Mouse (Mus musculus) hindbrain, embryonic 10.5 days (tissue): Measurements from ENCODE around the gene Mapk6. TPM values are rescaled to one million over a fixed set of nuclear protein-coding genes. Genes with fewer than 3 reads are reported as not detected.

ENCODE experiments used
- DNase-seq: peaks from one replicate; pipeline ENCODE4 v3.0.0-alpha.2; 2017; ENCODE audit warnings: low spot score
- H3K27ac ChIP-seq: fragments of 300-500 bp; sonication (generic); 2 replicates; pipeline ENCODE4 v1.5.1; 2016; ENCODE audit warnings: mild to moderate bottlenecking, moderate library complexity
- H3K27me3 ChIP-seq: fragments of 300-500 bp; sonication (generic); 2 replicates; pipeline ENCODE4 v1.6.1; 2016; ENCODE audit warnings: mild to moderate bottlenecking; ENCODE audit not compliant: poor library complexity, insufficient read depth, severe bottlenecking
- H3K36me3 ChIP-seq: fragments of 300-500 bp; sonication (generic); 2 replicates; pipeline ENCODE4 v1.6.1; 2016; ENCODE audit warnings: mild to moderate bottlenecking, moderate library complexity
- H3K4me1 ChIP-seq: fragments of 300-500 bp; sonication (generic); replicated peaks from 2 replicates; pipeline ENCODE4 v1.6.1; 2016; ENCODE audit warnings: mild to moderate bottlenecking
- H3K4me3 ChIP-seq: fragments of 300-500 bp; sonication (generic); 2 replicates; pipeline ENCODE4 v1.5.1; 2016; ENCODE audit warnings: mild to moderate bottlenecking, moderate library complexity
- H3K9me3 ChIP-seq: fragments of 300-500 bp; sonication (generic); 2 replicates; pipeline ENCODE4 v1.6.1; 2016; ENCODE audit warnings: mild to moderate bottlenecking, moderate library complexity
- WGBS: fragments of 180-500 bp; shearing (Covaris S2); methylation state at CpG from one replicate; pipeline ENCODE4 v1.1.7; 2016; 5-methylcytosine and 5-hydroxymethylcytosine counted together
- polyA plus RNA-seq: library from polyadenylated mRNA; unstranded; fragments of >200 nt; fragmentation: Nextera tagmentation; extraction: Ambion mirVana; gene quantifications from 2 replicates; pipeline ENCODE4 v1.2.1, GENCODE M21; 2016

The Mapk6 gene
- polyA plus RNA-seq, 1 experiment from 2014 or later = 146 TPM

- H3K9me3 ChIP-seq = no peaks in the 10 kb centered on the region
- peaks cover 28% of the 10 kb centered on the region for H3K4me1 ChIP-seq
- H3K27ac ChIP-seq = peak overlapping the region; percentile 31
- no peaks in the 10 kb centered on the region for H3K36me3 ChIP-seq
- no peak for DNase-seq
- WGBS = 55% methylated on average over 7 of the region's 7 CpGs
- H3K4me3 ChIP-seq = no peak overlapping the region
- no peaks in the 10 kb centered on the region for H3K27me3 ChIP-seq
Observed at GRCm38 (mm10) chr9:75434172-75434793, 24.5 kb upstream of the Mapk6 start.

- Histone ChIP-seq H3K4me1 (peaks cover 24% of the 10 kb centered on the region), H3K27ac (no peak overlapping the region), H3K36me3 (no peaks in the 10 kb centered on the region), H3K4me3 (no peak overlapping the region), H3K27me3 (no peaks in the 10 kb centered on the region), H3K9me3 (no peaks in the 10 kb centered on the region)
- DNase-seq = no peak
- WGBS = 79% methylated on average over 3 of the region's 3 CpGs
Observed at GRCm38 (mm10) chr9:75432694-75433093, 22.9 kb upstream of the Mapk6 start.

- H3K4me1 ChIP-seq = peaks cover 18% of the 10 kb centered on the region
- H3K27me3 ChIP-seq = no peaks in the 10 kb centered on the region
- DNase-seq = no peak
- 83% methylated on average over 16 of the region's 16 CpGs for WGBS
- no peaks in the 10 kb centered on the region for H3K9me3 ChIP-seq
- no peak overlapping the region for H3K4me3 ChIP-seq
- no peaks in the 10 kb centered on the region for H3K36me3 ChIP-seq
- no peak overlapping the region for H3K27ac ChIP-seq
Observed at GRCm38 (mm10) chr9:75430822-75431621, 21.2 kb upstream of the Mapk6 start.

- no peak for DNase-seq
- 93% methylated on average over 1 of the region's 1 CpGs for WGBS
Observed at GRCm38 (mm10) chr9:75429657-75430056, 19.9 kb upstream of the Mapk6 start.

GRCm38 (mm10) chr9:75429040-75429439, 19.2 kb upstream of the Mapk6 start:
- Histone ChIP-seq H3K4me1 (peaks cover 7% of the 10 kb centered on the region), H3K27me3 (no peaks in the 10 kb centered on the region), H3K36me3 (no peaks in the 10 kb centered on the region), H3K4me3 (no peak overlapping the region), H3K27ac (no peak overlapping the region), H3K9me3 (no peaks in the 10 kb centered on the region)
- DNase-seq = no peak
- WGBS = 89% methylated on average over 2 of the region's 2 CpGs

More at GRCm38 (mm10) chr9:75429657-75430056, 19.9 kb upstream of the Mapk6 start:
- peaks cover 11% of the 10 kb centered on the region for H3K4me1 ChIP-seq
- no peak overlapping the region for H3K4me3 ChIP-seq
- H3K9me3 ChIP-seq = no peaks in the 10 kb centered on the region
- no peaks in the 10 kb centered on the region for H3K27me3 ChIP-seq
- H3K36me3 ChIP-seq = no peaks in the 10 kb centered on the region
- H3K27ac ChIP-seq = no peak overlapping the region

DNA sequence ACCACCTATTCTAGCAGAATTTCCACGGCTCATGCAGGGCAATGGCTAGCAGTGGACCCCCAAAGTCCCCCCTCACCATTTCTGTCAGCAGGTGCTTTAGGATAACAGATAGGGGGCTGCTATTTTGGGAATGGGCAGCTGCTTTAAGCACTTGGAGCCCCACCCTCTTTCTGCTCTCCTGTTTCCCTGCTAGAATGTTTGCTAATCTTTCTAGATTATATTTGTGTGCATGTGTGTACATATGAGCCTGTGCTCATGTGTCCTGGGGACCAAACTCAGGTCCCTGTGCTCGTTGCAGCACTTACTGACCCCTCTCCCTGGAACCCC, 18.4 kb upstream of the Mapk6 start:
- Histone ChIP-seq H3K4me1 (peaks cover 6% of the 10 kb centered on the region), H3K27me3 (no peaks in the 10 kb centered on the region)
- WGBS = 76% methylated on average over 2 of the region's 2 CpGs

DNA sequence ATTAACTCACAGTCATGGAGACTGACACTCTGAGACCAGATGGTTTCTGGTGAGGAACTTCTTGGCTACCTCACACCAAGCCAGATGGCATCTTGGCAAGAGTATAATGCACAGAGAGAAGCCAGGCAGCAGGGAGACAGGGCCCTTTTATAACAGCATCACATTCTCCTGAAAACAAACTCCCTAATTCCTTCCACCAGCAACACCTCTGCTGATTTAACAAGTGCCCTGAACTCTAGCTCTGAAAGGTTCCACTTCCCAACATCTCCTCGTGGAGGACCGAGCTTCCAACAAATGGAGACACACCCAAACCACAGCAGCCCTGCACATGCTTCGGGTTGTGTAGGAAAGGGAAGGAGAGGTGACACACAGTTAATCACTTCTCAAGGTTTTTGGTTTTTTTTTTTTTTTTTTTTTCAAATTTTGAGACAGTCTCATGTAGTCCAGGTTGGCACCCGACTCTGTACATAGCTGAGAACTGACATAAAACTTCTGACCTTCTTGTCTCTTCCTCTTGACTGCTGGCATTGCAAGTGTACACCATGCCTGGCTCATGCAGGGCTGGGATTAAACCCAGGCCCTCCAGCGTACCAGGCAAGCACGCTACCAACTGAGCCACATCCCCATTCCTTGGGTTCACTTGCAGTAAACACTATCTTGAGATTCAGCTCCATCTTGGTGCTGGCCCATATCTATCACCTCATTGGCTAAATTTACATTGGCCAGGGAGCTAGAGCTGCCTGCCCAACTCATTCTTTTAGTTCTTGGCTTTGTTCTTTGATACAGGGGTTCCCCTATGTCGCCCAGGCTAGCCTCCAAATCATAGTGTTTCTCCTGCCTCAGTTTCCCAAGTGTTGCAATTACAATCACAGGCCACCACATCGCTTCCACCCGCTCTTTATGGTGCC, 17.8 kb upstream of the Mapk6 start:
- H3K27ac ChIP-seq = no peak overlapping the region
- H3K4me3 ChIP-seq = no peak overlapping the region
- 88% methylated on average over 9 of the region's 9 CpGs for WGBS
- peaks cover 6% of the 10 kb centered on the region for H3K4me1 ChIP-seq
- H3K27me3 ChIP-seq = no peaks in the 10 kb centered on the region
- H3K9me3 ChIP-seq = no peaks in the 10 kb centered on the region
- DNase-seq = no peak
- H3K36me3 ChIP-seq = no peaks in the 10 kb centered on the region

More for the DNA sequence above, 18.4 kb upstream of the Mapk6 start:
- no peaks in the 10 kb centered on the region for H3K9me3 ChIP-seq
- no peak overlapping the region for H3K4me3 ChIP-seq
- DNase-seq = no peak
- H3K36me3 ChIP-seq = no peaks in the 10 kb centered on the region
- no peak overlapping the region for H3K27ac ChIP-seq

GRCm38 (mm10) chr9:75425796-75426391, 16.1 kb upstream of the Mapk6 start:
- Histone ChIP-seq H3K27me3 (no peaks in the 10 kb centered on the region), H3K9me3 (no peaks in the 10 kb centered on the region), H3K27ac (no peak overlapping the region), H3K4me3 (no peak overlapping the region), H3K36me3 (no peaks in the 10 kb centered on the region), H3K4me1 (peaks cover 6% of the 10 kb centered on the region)
- WGBS = 82% methylated on average over 7 of the region's 7 CpGs
- no peak for DNase-seq

DNA sequence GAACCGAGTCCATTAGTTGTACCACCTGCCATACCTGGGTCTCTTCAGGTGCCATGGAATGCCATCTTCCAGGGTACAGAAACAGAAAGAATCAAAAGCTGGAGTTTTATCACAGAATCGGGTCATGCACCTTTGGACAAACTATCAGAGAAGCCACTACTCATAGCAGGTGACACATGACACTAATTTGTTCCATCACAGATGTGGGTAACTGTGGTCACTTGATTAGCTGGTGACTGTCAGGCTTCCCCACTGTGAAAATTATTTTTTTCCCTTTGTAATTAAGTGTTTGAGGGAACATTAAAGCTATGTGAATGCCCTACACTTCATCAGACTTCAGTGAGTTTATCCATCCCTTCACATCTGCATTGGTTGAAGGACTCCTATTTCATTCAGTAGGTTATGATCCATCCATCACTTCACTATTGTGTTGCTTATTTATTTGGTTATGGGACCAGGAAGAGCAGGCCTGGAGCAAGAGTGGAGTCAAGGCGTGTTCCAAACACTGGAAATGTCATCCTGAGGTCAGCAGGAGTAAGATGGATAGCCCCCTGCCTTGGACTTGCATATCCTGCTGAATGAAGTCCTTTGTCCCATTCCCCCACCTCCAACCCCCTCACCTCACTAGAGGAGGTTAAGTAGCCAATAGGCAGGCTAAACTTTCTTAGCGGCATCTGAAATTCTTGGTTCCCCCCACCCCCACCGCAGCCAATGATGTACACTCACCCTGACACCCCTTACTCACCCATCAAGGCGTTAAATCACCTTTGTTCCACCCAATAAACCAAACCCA, 14.7 kb upstream of the Mapk6 start:
- DNase-seq = no peak
- Histone ChIP-seq H3K9me3 (no peaks in the 10 kb centered on the region), H3K27ac (no peak overlapping the region), H3K27me3 (no peaks in the 10 kb centered on the region), H3K4me1 (peaks cover 6% of the 10 kb centered on the region), H3K4me3 (no peak overlapping the region), H3K36me3 (no peaks in the 10 kb centered on the region)
- 64% methylated on average over 6 of the region's 6 CpGs for WGBS

- Histone ChIP-seq H3K27ac (no peak overlapping the region), H3K9me3 (no peaks in the 10 kb centered on the region), H3K27me3 (no peaks in the 10 kb centered on the region), H3K4me1 (peaks cover 6% of the 10 kb centered on the region), H3K4me3 (no peak overlapping the region), H3K36me3 (no peaks in the 10 kb centered on the region)
- DNase-seq = no peak
- 78% methylated on average over 5 of the region's 5 CpGs for WGBS
Observed at GRCm38 (mm10) chr9:75423683-75424082, 13.9 kb upstream of the Mapk6 start.

GRCm38 (mm10) chr9:75422251-75422691, 12.5 kb upstream of the Mapk6 start:
- Histone ChIP-seq H3K36me3 (no peaks in the 10 kb centered on the region), H3K9me3 (no peaks in the 10 kb centered on the region), H3K4me1 (peaks cover 6% of the 10 kb centered on the region), H3K27ac (no peak overlapping the region), H3K27me3 (no peaks in the 10 kb centered on the region), H3K4me3 (no peak overlapping the region)
- DNase-seq = no peak
- 89% methylated on average over 3 of the region's 3 CpGs for WGBS

- WGBS = 53% methylated on average over 5 of the region's 5 CpGs
- Histone ChIP-seq H3K27ac (no peak overlapping the region), H3K4me1 (peaks cover 14% of the 10 kb centered on the region), H3K4me3 (no peak overlapping the region), H3K27me3 (no peaks in the 10 kb centered on the region), H3K36me3 (no peaks in the 10 kb centered on the region), H3K9me3 (no peaks in the 10 kb centered on the region)
- DNase-seq = no peak
Observed at GRCm38 (mm10) chr9:75414204-75414603, 4.4 kb upstream of the Mapk6 start.
